Mouse (Mus musculus): ENCODE measurements around the gene Sec14l3. TPM values are rescaled to one million over a fixed set of nuclear protein-coding genes. Genes with fewer than 3 reads are reported as not detected.
"Not testable (repeated sequence)": the region's sequence is repeated elsewhere in the genome, so short reads cannot be mapped to it uniquely, and the experiment has no call there.

The Sec14l3 gene
- polyA plus RNA-seq, 1 experiment from 2014 or later = not detected

DNA sequence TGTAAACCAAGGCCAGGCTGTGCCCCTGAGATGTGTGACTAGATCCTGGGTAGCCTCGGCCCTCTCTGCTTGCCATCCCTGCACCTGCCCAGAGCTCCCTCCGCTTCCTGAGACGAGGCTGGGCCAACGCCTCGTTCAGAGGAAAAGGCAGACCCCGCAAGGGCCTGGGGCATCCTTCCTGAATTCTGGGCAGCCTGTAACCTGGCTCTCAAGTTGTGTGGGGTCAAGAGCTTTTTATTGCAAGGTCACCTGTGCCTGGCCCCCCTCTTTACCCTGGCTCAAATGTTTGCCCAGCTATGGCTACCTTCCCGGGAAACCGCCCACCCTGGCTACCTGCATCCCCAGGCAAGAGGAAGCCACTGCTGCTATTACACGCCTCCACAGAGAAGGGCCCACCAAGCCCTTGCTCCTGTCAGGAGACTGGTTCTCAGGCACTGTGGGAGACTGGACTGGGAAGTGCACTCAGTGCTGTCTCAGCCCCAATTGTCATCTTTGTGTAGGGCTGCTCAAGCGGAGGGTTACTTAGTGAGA is 32.5 kb downstream of the Sec14l3 start:
- DNase-seq (ENCODE audit: low spot score) = no peak
- H3K9me3 ChIP-seq = no peaks in the 10 kb centered on the region
- peaks cover 11% of the 10 kb centered on the region; the same call in 1 of the 2 replicates for H3K36me3 ChIP-seq
- 33% methylated on average over 10 of the region's 10 CpGs for WGBS
- H3K27ac ChIP-seq = peak overlapping the region; percentile 94
- H3K4me1 ChIP-seq (replicated peaks) = peaks cover 35% of the 10 kb centered on the region
- H3K27me3 ChIP-seq (ENCODE audit: insufficient read depth, poor library complexity, severe bottlenecking) = no peaks in the 10 kb centered on the region
- peak overlapping the region; percentile 70 for H3K4me3 ChIP-seq

DNA sequence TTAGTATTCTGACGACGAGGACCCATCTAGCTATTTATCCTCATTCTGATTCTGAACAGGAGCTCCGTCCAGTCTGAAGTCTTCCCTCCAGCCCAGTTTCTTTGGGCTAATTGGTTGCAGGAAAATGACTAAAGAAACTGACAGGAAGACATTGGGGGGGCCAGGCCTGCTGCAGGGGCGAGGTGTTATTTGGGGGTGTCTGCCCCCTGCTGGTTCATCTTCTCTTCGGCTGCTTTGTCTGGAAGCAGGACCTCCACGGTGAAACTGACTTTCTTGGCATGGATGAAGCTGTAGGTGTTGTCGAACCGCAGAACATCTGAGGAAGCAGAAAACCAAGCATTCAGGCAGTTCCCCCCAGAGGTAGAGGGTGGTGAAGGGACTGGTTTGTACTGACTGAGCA is 33.5 kb downstream of the Sec14l3 start:
- Histone ChIP-seq H3K9me3 (no peaks in the 10 kb centered on the region), H3K27ac (no peak overlapping the region), H3K27me3 (ENCODE audit: insufficient read depth, poor library complexity, severe bottlenecking) (no peaks in the 10 kb centered on the region), H3K4me1 (replicated peaks) (peaks cover 35% of the 10 kb centered on the region), H3K4me3 (no peak overlapping the region), H3K36me3 (peaks cover 6% of the 10 kb centered on the region; the same call in 1 of the 2 replicates)
- 70% methylated on average over 8 of the region's 8 CpGs for WGBS
- DNase-seq (ENCODE audit: low spot score) = no peak

DNA sequence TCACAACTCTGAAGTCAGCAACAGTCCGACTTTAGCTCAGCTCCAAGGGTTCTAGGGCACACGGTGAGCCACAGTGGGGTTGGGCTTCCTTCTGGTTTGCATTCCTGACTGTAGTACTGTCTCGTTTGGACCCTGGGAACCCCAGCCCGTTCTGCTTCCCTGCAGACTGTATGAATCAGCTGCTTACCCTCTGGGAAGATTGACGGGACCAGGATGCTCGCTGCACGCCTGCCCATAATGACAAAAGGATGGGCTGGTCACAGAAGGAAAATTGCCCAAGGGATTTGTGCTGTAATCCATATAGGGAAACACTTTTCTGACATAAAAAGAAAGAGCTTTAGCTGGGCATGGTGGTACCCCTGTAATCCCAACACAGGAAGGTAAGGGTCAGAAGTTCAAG is 34.2 kb downstream of the Sec14l3 start:
- H3K4me3 ChIP-seq = no peak overlapping the region
- H3K4me1 ChIP-seq (replicated peaks) = peaks cover 34% of the 10 kb centered on the region
- H3K27ac ChIP-seq = no peak overlapping the region
- DNase-seq (ENCODE audit: low spot score) = no peak
- H3K27me3 ChIP-seq (ENCODE audit: insufficient read depth, poor library complexity, severe bottlenecking) = no peaks in the 10 kb centered on the region
- WGBS = 76% methylated on average over 7 of the region's 7 CpGs
- H3K36me3 ChIP-seq = no peaks in the 10 kb centered on the region
- H3K9me3 ChIP-seq = no peaks in the 10 kb centered on the region

DNA sequence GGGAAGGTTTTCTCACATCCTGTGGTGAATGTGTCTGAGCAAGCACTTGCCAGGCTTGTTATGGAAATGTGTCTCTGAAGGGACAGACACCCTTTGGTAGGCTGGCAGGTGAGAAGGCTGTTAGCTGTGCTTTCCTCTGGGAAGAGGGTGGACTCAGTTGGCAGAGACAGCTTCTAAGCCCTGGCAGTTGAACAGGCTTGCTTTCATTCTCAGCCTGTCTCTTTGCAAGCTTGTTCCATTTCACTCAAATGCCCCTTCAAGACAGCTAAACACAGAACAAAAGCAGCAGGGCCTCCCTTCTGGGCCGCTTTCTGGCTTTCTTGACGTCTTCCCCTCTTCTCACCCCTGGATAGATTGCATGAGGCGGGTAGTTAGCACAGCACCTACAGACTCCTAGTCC is 34.8 kb downstream of the Sec14l3 start:
- H3K9me3 ChIP-seq = no peaks in the 10 kb centered on the region
- no peak overlapping the region for H3K4me3 ChIP-seq
- H3K36me3 ChIP-seq = no peaks in the 10 kb centered on the region
- no peak overlapping the region for H3K27ac ChIP-seq
- H3K4me1 ChIP-seq (replicated peaks) = peaks cover 27% of the 10 kb centered on the region
- H3K27me3 ChIP-seq (ENCODE audit: insufficient read depth, poor library complexity, severe bottlenecking) = no peaks in the 10 kb centered on the region
- 71% methylated on average over 3 of the region's 3 CpGs for WGBS
- DNase-seq (ENCODE audit: low spot score) = no peak

DNA sequence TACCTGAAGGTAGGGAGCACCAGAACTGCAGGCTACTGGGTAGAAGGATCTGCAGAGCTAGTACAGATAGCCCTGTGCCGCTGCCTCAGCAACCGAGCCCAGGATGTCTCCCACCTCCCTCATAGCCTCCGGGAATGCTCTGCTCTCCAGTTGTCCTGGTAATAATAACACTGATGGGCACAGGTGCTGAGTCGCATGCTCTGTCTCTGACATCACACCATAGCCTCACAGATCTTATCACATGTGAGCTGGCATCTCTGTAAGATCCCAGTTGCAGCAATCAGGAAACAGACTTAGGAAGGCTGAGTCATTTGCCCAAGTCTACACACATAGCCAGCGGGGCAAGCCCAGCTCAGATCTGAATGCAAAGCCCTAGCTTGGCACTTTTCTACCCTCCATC is 37.2 kb downstream of the Sec14l3 start:
- 87% methylated on average over 5 of the region's 5 CpGs for WGBS

DNA sequence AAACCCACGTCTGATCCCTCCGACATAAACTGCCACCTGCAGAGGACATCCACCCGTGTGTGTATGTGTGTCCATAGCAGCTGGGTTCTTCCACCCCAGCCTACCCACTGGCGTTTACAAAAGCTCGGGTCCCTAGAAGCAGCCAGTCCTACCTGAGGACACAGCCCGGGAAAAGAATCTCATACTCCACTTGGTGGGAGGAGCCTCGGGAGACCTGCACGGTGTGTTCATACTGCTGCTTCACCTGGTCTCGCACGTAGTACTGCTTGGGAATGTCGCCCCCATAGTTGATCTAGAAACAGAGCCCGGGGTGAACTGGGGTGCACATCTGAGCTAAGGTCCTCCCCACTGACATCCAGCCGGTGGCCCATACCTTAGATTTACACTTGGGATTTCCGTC is 38.9 kb downstream of the Sec14l3 start:
- no peak for DNase-seq (ENCODE audit: low spot score)
- no peaks in the 10 kb centered on the region for H3K4me1 ChIP-seq (replicated peaks)
- 84% methylated on average over 14 of the region's 14 CpGs for WGBS
- H3K27ac ChIP-seq = no peak overlapping the region
- no peaks in the 10 kb centered on the region for H3K9me3 ChIP-seq
- H3K27me3 ChIP-seq (ENCODE audit: insufficient read depth, poor library complexity, severe bottlenecking) = no peaks in the 10 kb centered on the region
- peaks cover 5% of the 10 kb centered on the region; the same call in 1 of the 2 replicates for H3K36me3 ChIP-seq
- H3K4me3 ChIP-seq = no peak overlapping the region

More for the DNA sequence above, 37.2 kb downstream of the Sec14l3 start:
- no peak for DNase-seq (ENCODE audit: low spot score)
- Histone ChIP-seq H3K9me3 (no peaks in the 10 kb centered on the region), H3K27ac (no peak overlapping the region), H3K4me3 (no peak overlapping the region), H3K27me3 (ENCODE audit: insufficient read depth, poor library complexity, severe bottlenecking) (no peaks in the 10 kb centered on the region), H3K36me3 (no peaks in the 10 kb centered on the region), H3K4me1 (replicated peaks) (peaks cover 8% of the 10 kb centered on the region)

DNA sequence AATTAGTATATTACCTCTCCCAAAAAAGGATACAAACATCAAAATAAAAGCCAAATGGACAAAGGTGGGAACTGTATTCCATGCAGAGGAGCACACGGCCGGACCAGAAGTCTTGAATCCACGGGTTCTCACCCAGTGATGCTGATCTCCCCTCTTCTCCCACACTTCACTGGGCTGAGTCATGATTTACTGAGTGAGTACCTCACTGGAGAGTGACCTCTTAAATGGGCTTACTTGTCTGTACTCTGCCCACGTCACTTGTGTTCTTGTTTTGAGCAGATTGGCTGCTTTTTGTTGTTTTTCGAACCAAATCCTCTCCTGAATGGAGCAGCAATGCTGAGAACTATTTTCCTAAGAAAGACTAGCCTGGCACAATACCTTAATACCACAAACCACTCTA is 40.3 kb downstream of the Sec14l3 start:
- 88% methylated on average over 5 of the region's 5 CpGs for WGBS
- no peak for DNase-seq (ENCODE audit: low spot score)
- Histone ChIP-seq H3K27ac (no peak overlapping the region), H3K4me1 (replicated peaks) (no peaks in the 10 kb centered on the region), H3K27me3 (ENCODE audit: insufficient read depth, poor library complexity, severe bottlenecking) (no peaks in the 10 kb centered on the region), H3K36me3 (peaks cover 5% of the 10 kb centered on the region; the same call in 1 of the 2 replicates), H3K9me3 (no peaks in the 10 kb centered on the region), H3K4me3 (no peak overlapping the region)

DNA sequence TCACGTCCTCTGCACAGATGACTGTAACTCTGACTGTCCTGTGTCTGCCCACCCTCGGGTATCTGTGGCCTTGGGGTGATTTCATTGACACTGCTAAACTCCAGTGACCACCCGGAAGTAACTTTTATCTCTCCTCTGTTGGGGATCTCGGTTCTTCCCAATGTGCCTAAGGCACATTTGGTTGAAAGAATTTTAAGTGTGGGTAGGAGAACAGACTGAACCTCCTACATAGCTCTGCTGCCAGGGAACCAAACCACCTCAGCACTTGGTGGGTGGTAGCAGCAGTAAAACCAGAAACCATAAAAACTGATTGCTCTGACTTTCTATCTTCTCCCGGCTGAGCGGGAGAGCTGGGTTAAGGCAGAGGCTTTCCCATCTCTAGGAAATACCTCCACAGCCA is 40.8 kb downstream of the Sec14l3 start:
- no peaks in the 10 kb centered on the region for H3K4me1 ChIP-seq (replicated peaks)
- H3K4me3 ChIP-seq = no peak overlapping the region
- no peaks in the 10 kb centered on the region for H3K27me3 ChIP-seq (ENCODE audit: insufficient read depth, poor library complexity, severe bottlenecking)
- peaks cover 5% of the 10 kb centered on the region; the same call in 1 of the 2 replicates for H3K36me3 ChIP-seq
- no peak overlapping the region for H3K27ac ChIP-seq
- H3K9me3 ChIP-seq = no peaks in the 10 kb centered on the region
- DNase-seq (ENCODE audit: low spot score) = no peak
- 82% methylated on average over 6 of the region's 6 CpGs for WGBS

DNA sequence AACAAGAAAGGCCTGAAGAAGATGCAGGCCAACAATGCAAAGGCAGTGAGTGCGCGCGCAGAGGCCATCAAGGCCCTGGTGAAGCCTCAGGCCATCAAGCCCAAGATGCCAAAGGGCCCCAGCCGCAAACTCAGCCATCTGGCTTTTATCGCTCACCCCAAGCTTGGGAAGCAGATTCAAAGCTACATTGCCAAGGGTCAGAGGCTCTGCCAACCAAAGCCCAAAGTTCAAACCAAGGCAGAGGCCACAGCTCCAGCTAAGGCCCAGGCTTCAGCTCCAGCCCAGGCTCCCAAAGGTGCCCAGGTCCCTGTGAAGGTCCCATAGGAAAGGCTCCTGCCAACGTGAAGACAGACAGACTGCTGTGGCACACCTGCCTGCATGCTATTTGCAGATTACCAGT is 43.3 kb downstream of the Sec14l3 start:
- H3K27ac ChIP-seq; H3K4me3 ChIP-seq; H3K4me1 ChIP-seq (replicated peaks); H3K36me3 ChIP-seq; H3K27me3 ChIP-seq (ENCODE audit: insufficient read depth, poor library complexity, severe bottlenecking); H3K9me3 ChIP-seq; DNase-seq (ENCODE audit: low spot score): not testable (repeated sequence)
- WGBS = 96% methylated on average over 6 of the region's 6 CpGs

DNA sequence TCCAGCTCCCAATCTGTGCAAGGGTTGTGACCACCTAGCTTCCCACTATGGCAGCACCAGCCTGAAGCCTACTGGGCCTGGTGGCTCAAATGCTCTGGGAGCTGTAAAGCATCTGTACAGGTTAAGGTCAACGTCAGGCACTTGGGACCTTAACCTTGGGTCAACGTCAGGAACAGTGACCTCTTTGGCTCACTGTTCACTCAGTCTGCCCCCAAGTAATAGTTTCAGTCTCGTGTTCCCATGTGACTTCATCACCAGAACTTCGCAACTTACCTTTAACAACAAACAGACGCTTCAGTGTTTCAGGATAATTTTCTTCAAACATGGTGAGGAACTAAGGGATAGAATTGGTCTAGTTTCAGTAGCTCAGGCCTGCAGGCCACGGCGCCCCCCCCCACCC is 44.0 kb downstream of the Sec14l3 start:
- H3K27me3 ChIP-seq (ENCODE audit: insufficient read depth, poor library complexity, severe bottlenecking) = no peaks in the 10 kb centered on the region
- H3K27ac ChIP-seq = no peak overlapping the region
- H3K4me1 ChIP-seq (replicated peaks) = no peaks in the 10 kb centered on the region
- H3K36me3 ChIP-seq = peaks cover 5% of the 10 kb centered on the region; the same call in 1 of the 2 replicates
- WGBS = 79% methylated on average over 7 of the region's 7 CpGs
- DNase-seq (ENCODE audit: low spot score) = no peak
- no peaks in the 10 kb centered on the region for H3K9me3 ChIP-seq
- H3K4me3 ChIP-seq = no peak overlapping the region

DNA sequence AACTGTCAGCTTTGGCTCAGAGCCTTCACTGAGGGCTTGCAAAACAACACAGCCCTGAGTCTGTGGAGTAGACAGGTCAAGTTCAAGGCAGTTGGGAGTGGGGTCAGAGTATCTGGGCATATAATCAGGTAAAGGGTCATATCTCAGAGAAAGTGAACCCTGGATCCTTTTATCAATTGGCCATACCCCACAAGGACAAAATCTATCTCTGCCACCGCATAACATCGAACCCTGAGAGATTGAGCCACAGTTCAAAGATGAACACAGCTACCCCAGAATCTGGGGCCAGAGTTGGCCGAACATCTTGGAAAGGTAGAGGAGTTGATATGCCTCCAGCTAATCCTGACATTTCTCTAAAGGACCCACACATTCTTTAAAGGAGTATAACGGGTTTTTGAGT is 47.4 kb downstream of the Sec14l3 start:
- 88% methylated on average over 4 of the region's 4 CpGs for WGBS
- Histone ChIP-seq H3K27ac (no peak overlapping the region), H3K4me1 (replicated peaks) (peaks cover 6% of the 10 kb centered on the region; the same call in 1 of the 2 replicates)

DNA sequence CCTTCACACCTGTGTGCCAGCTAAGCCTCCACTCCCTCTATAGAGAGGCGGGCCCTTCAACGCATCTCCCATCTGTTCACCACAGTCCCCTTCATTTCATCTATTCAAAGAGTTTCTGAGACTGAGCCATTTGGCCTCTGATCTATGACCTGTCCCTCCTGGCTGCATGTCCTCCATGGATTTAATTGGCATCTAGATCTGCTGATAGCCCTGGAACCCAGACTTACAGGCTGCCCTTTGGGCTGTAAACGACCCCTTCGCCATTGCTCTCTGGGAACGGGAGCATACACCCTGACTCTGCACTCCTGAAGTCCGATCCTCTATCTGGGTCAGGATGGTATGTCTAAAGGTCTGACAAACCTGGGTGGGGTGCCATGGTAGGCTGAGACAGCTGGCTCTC is 48.2 kb downstream of the Sec14l3 start:
- no peak overlapping the region for H3K4me3 ChIP-seq
- no peak overlapping the region for H3K27ac ChIP-seq
- peaks cover 13% of the 10 kb centered on the region for H3K4me1 ChIP-seq (replicated peaks)
- H3K9me3 ChIP-seq = no peaks in the 10 kb centered on the region
- H3K27me3 ChIP-seq (ENCODE audit: insufficient read depth, poor library complexity, severe bottlenecking) = peaks cover 19% of the 10 kb centered on the region
- H3K36me3 ChIP-seq = no peaks in the 10 kb centered on the region
- WGBS = 80% methylated on average over 6 of the region's 6 CpGs
- DNase-seq (ENCODE audit: low spot score) = no peak

More for the DNA sequence above, 47.4 kb downstream of the Sec14l3 start:
- H3K4me3 ChIP-seq = no peak overlapping the region
- no peaks in the 10 kb centered on the region for H3K9me3 ChIP-seq
- H3K36me3 ChIP-seq = peaks cover 4% of the 10 kb centered on the region; the same call in 1 of the 2 replicates
- DNase-seq (ENCODE audit: low spot score) = no peak
- H3K27me3 ChIP-seq (ENCODE audit: insufficient read depth, poor library complexity, severe bottlenecking) = peaks cover 10% of the 10 kb centered on the region

DNA sequence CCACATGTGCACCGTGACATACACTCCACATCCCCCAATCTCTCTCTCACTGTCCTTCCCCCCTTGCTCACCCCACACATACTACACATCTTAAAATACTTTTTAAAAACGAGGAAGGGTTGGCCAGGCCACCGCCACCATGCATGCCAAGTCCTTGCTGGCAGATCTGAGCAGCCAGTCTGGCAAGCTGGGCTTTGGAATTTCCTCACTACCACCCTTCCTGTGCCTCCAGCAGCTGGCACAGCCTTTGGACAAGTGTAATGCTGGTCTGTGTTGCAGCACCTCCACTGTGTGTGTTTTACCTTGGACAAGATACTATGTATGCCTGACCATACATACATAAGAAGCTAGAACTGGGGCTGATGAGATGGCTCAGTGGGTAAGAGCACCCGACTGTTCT is 48.9 kb downstream of the Sec14l3 start:
- Histone ChIP-seq H3K27ac (no peak overlapping the region), H3K4me3 (no peak overlapping the region), H3K36me3 (no peaks in the 10 kb centered on the region), H3K9me3 (no peaks in the 10 kb centered on the region), H3K4me1 (replicated peaks) (peaks cover 20% of the 10 kb centered on the region), H3K27me3 (ENCODE audit: insufficient read depth, poor library complexity, severe bottlenecking) (peaks cover 25% of the 10 kb centered on the region)
- 86% methylated on average over 4 of the region's 4 CpGs for WGBS
- no peak for DNase-seq (ENCODE audit: low spot score)

DNA sequence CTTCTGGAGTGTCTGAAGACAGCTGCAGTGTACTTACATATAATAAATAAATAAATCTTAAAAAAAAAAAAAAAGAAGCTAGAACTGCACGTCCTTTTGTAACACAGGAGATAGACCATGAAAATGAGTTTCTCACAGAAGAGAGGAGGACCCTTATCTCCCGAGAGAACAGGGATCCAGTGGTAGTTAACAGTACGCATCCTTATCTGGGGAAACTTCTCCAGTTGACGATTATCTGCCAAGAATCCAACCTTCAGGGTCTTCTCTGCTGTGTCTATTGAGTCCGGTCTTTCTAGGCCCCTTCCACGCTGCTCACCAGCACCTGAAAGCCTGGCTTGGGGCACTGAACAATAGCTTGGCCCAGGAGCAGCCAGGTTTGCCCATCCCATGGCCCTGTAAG is 49.3 kb downstream of the Sec14l3 start:
- Histone ChIP-seq H3K4me3 (no peak overlapping the region), H3K4me1 (replicated peaks) (peaks cover 24% of the 10 kb centered on the region), H3K9me3 (no peaks in the 10 kb centered on the region), H3K36me3 (no peaks in the 10 kb centered on the region), H3K27ac (no peak overlapping the region), H3K27me3 (ENCODE audit: insufficient read depth, poor library complexity, severe bottlenecking) (peaks cover 28% of the 10 kb centered on the region)
- 85% methylated on average over 6 of the region's 6 CpGs for WGBS
- DNase-seq (ENCODE audit: low spot score) = no peak

Measured in hindbrain, embryonic 10.5 days (tissue).